Mouse (Mus musculus) spleen, adult 2 months (tissue): ENCODE data around the gene Fosl1. TPM values are rescaled to one million over a fixed set of nuclear protein-coding genes. Genes with fewer than 3 reads are reported as not detected.

Experiments used
- DNase-seq, 2 experiments: peaks; one replicate each; pipeline versions ENCODE4 v3.0.0 to v3.0.0-alpha.2; 2012 to 2021; ENCODE audit warnings: low spot score in 2 of 2, low read depth in 1 of 2
- H3K27ac ChIP-seq: fragments of 200-500 bp; 2 replicates; pipeline ENCODE4 v1.5.1; 2012; ENCODE audit warnings: low read length, inconsistent platforms; ENCODE audit not compliant: insufficient read depth
- H3K27me3 ChIP-seq: fragments of 200-500 bp; 2 replicates; pipeline ENCODE4 v1.6.1; 2012; ENCODE audit warnings: mild to moderate bottlenecking, moderate library complexity, low read length, inconsistent platforms; ENCODE audit not compliant: control insufficient read depth, insufficient read depth
- H3K36me3 ChIP-seq: fragments of 200-500 bp; 2 replicates; pipeline ENCODE4 v1.6.1; 2012; ENCODE audit warnings: mild to moderate bottlenecking, low read length, inconsistent platforms; ENCODE audit not compliant: control insufficient read depth, insufficient read depth
- H3K4me1 ChIP-seq: fragments of 200-500 bp; 2 replicates; pipeline ENCODE4 v1.6.1; 2011; ENCODE audit warnings: inconsistent platforms; ENCODE audit not compliant: control insufficient read depth, insufficient read depth, insufficient read length
- H3K4me3 ChIP-seq: fragments of 200-500 bp; 2 replicates; pipeline ENCODE4 v1.5.1; 2011; ENCODE audit warnings: mild to moderate bottlenecking, inconsistent platforms; ENCODE audit not compliant: insufficient read depth, insufficient read length; ENCODE audit errors: extremely low read depth
- CTCF ChIP-seq: fragments of 200-500 bp; IDR thresholded peaks from 2 replicates; pipeline ENCODE4 v1.5.1; 2011; ENCODE audit warnings: mild to moderate bottlenecking, inconsistent platforms; ENCODE audit not compliant: insufficient read depth, insufficient read length, insufficient replicate concordance; ENCODE audit errors: extremely low read depth
- POLR2A ChIP-seq: fragments of 200-500 bp; IDR thresholded peaks from 2 replicates; pipeline ENCODE4 v1.6.1; 2011; ENCODE audit warnings: low read depth, low read length, inconsistent platforms
- WGBS: fragments of 180-500 bp; shearing (Covaris S2); methylation state at CpG from one replicate; pipeline ENCODE4 v1.1.7; 2018; 5-methylcytosine and 5-hydroxymethylcytosine counted together
- polyA plus RNA-seq: library from polyadenylated mRNA; depleted of rRNA; stranded (reverse); fragments of >200 nt; gene quantifications from 2 replicates; pipeline ENCODE4 v1.2.3, GENCODE M21; 2012

Gene Fosl1
- polyA plus RNA-seq, 1 experiment = 0.04 TPM

DNA sequence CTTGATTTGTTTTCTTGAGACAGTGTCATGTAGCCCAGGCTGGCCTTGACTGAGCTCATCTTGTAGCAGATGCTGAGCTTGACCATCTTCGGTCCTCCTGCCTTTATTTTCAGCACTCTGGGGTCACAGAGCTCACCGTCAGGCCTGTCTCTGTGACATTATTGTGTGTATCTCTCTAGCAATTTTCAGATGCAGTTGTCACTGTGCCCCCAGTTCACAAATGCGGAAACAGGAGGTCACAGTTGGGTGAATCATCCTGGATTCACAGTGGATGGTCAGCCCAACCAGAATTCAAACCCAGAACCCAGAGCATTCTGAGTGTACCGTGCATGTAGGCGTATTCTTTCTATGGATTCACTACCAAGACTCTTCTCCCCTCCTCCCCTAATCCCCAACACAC is 1.6 kb upstream of the Fosl1 start:
- WGBS = 93% methylated on average over 5 of the region's 5 CpGs
- Histone ChIP-seq H3K27me3 (peaks cover 8% of the 10 kb centered on the region), H3K4me3 (no peak overlapping the region), H3K36me3 (no peaks in the 10 kb centered on the region), H3K27ac (no peak overlapping the region), H3K4me1 (peaks cover 17% of the 10 kb centered on the region)
- DNase-seq = no peak
- TF ChIP-seq CTCF = no peak
- no peak for TF ChIP-seq POLR2A

DNA sequence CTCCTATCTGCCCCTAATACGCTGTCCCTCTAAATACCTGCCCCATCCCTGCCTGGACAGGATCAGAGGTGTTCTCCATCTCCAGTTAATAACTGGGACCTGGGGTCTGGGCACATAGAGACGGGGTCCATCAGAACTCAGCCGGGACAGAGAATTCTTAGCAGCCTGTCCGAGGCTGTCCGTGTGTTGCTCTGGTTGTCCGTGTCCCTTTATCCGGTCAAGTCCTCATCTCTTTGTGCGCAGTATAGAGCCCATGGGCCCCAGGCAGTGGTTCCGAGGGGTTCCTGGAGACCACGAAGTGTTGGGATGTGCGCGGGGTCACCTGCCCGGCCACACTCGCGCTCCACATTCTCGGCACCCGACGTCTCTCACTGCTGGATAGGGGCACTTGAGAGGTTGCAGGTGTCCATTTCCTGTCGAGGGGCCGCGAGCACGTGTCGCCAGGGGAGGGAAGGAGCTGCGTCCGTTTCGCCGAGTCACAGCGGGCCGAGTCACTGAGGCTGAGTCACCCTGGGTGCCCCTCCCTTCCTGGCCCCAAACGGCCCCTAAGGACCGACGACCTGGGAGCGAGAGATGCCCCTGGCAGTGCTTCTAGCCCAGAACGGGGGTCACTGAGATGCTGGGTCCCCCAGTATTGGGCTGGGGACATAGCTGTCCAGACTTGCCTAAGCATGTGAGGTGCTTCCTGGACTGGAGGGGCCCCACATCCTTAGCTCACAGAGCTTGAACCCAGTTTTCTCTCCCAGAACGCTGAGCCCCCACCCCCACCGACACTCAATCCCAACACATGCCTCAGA is 1.2 kb downstream of the Fosl1 start:
- Histone ChIP-seq H3K36me3 (no peaks in the 10 kb centered on the region), H3K27ac (no peak overlapping the region), H3K4me3 (peak overlapping the region; percentile 63; the same call in 1 of the 2 replicates), H3K27me3 (peaks cover 8% of the 10 kb centered on the region), H3K4me1 (peaks cover 17% of the 10 kb centered on the region)
- WGBS = 4% methylated on average over 36 of the region's 36 CpGs
- no peak for DNase-seq
- no peak for TF ChIP-seq POLR2A
- TF ChIP-seq CTCF = no peak

DNA sequence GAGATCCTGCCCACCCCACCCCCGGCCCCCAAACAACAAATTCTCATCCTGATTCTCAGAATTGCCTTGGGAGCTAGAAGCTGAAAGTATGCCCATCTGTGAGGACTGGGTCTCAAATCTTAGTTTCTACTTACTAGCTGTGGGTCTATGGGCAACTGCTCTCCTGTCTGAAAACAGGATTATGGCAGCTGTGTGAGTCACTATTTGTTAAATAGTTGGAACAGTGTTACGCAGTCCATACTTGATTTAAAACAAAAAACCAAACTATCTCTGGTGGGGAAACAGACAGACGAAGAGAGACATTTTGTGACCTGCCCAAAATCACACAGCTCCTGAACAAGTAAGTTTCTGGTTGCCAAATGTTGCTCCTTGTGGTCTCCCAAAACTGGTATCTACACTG is 2.3 kb downstream of the Fosl1 start:
- Histone ChIP-seq H3K27me3 (peaks cover 8% of the 10 kb centered on the region), H3K27ac (no peak overlapping the region), H3K36me3 (no peaks in the 10 kb centered on the region; the same call in 1 of the 2 replicates), H3K4me3 (no peak overlapping the region), H3K4me1 (peaks cover 17% of the 10 kb centered on the region)
- 90% methylated on average over 3 of the region's 3 CpGs for WGBS
- DNase-seq = no peak
- TF ChIP-seq CTCF (no peak), POLR2A (no peak)

DNA sequence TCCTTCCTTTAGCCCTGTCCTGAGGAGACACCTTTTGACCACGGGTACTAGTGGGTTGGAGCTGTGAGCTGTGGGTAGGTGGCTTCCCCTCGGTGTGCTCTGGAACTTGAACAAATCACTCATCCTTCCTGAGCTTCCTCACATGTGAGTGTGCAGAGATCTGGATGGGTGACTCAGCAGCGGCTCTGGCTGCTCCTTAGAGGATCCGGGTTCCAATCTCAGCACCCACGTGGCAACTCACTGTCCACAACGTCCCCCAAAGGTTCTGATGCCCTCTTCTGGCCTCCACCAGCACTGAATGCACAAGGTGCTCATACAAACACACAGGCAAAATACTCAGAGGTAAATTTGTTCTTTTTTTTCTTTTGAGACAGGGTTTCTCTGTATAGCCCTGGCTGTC is 4.4 kb downstream of the Fosl1 start:
- peaks cover 25% of the 10 kb centered on the region for H3K4me1 ChIP-seq
- H3K36me3 ChIP-seq = no peaks in the 10 kb centered on the region; the same call in 1 of the 2 replicates
- no peak overlapping the region for H3K27ac ChIP-seq
- WGBS = 70% methylated on average over 6 of the region's 6 CpGs
- TF ChIP-seq CTCF = no peak
- no peak for TF ChIP-seq POLR2A
- peaks cover 8% of the 10 kb centered on the region for H3K27me3 ChIP-seq
- no peak overlapping the region for H3K4me3 ChIP-seq
- no peak for DNase-seq

DNA sequence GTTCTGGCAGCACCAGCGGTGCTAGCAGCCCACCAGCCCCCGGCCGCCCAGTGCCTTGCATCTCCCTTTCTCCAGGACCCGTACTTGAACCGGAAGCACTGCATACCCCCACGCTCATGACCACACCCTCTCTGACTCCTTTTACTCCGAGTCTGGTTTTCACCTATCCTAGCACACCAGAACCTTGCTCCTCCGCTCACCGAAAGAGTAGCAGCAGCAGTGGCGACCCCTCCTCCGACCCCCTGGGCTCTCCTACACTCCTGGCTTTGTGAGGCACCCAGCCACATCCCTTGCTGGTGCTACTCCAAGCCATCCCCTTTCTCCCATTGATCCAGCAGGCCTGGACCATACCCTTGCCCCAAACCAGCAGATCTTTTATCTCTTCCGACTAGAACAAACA is 7.7 kb downstream of the Fosl1 start:
- H3K27me3 ChIP-seq = no peaks in the 10 kb centered on the region
- no peak overlapping the region for H3K27ac ChIP-seq
- TF ChIP-seq POLR2A (no peak), CTCF (no peak)
- no peak overlapping the region for H3K4me3 ChIP-seq
- peaks cover 14% of the 10 kb centered on the region for H3K4me1 ChIP-seq
- WGBS = 91% methylated on average over 12 of the region's 12 CpGs
- DNase-seq = no peak
- no peaks in the 10 kb centered on the region; the same call in 1 of the 2 replicates for H3K36me3 ChIP-seq

DNA sequence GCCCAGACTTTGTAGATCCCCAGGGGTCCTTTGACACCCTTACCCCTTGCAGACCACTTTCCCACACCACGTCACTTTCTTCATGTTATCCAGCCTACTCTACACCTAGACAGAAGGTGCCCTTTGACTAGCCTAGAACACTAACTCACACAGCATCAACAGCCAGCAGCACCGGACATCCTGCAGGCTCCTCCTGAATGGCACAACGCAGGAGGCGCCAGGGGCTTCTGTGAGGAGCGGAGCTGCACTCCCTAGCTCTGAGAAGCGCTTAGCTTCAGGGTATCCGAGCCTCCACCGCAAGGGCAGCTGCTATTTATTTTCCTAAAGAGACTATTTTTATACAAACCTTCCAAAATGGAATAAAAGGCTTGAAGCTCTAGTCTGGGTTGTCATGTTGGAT is 8.2 kb downstream of the Fosl1 start:
- Histone ChIP-seq H3K36me3 (no peaks in the 10 kb centered on the region; the same call in 1 of the 2 replicates), H3K27ac (no peak overlapping the region), H3K4me3 (no peak overlapping the region), H3K27me3 (no peaks in the 10 kb centered on the region), H3K4me1 (peaks cover 14% of the 10 kb centered on the region)
- 86% methylated on average over 8 of the region's 8 CpGs for WGBS
- TF ChIP-seq CTCF = no peak
- DNase-seq = no peak

DNA sequence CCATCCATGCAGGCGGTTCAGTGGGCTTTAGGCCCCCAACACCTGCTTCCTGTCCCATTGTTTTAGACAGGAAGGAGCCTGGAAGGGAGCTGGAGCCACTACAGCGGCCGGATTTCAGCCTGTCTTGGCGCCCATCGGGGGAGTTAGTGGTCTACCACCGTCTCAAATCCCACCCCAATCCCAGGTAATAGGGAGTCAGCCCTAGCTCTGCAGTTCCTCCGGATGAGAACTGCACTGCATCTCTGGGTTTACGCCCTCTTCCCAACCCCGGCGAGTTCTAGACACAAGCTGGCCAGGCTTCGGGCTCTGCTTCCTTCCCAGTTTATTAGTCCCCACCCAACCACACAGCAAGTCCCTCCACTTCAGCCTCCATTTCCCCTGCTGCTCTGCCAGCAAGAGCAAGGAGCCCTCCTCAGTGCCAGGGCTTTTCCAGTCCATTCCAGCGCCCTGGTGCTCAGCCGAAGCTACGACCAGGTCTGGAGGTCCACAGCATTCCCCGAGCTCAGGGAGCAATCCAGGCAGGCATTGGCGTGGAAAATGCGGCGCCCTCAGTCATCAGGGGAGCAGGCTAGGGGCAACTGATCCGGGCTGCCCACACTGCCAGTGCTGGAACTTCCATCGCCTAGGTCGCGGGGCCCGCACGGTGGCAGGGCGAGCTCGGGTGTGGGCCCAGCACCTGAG is 9.0 kb downstream of the Fosl1 start:
- peak overlapping the region; percentile 98 for H3K4me3 ChIP-seq
- H3K36me3 ChIP-seq = no peaks in the 10 kb centered on the region; the same call in 1 of the 2 replicates
- H3K4me1 ChIP-seq = peaks cover 14% of the 10 kb centered on the region
- 4% methylated on average over 26 of the region's 26 CpGs for WGBS
- TF ChIP-seq POLR2A = no peak
- TF ChIP-seq CTCF = no peak
- H3K27ac ChIP-seq = peak overlapping the region; percentile 95
- H3K27me3 ChIP-seq = no peaks in the 10 kb centered on the region
- no peak for DNase-seq
